Mouse (Mus musculus): ENCODE measurements around the gene Mfsd6l. TPM values are rescaled to one million over a fixed set of nuclear protein-coding genes. Genes with fewer than 3 reads are reported as not detected.
A peak's percentile ranks its signal among the peaks of the same experiment; 100 is the strongest.

Mfsd6l gene
- polyA plus RNA-seq, 2 experiments: 0.26 to 0.31 TPM

DNA sequence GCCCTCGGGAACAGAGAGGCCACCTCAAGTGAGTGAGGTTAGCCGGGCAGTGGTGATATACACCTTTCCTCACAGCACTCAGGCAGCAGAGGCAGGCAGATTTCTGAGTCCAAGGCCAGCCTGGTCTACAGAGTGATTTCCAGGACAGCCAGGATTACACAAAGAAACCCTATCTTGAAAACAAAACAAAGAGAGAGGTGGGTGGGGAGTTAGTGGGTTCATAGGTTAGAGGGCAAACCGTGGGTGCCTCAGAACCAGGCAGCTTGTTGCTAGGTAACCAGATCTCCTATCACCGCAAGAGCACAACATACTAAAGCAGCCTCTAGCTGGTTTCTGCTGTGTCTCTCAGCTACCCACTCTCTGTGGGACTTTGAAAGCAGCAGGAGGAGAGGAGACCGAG lies 30.7 kb downstream of the Mfsd6l start, which contains the start of gene Ccdc42:
TSS of gene Ccdc42 (plus strand) at position 301 of the 400 bp plus-strand sequence.
- no peaks in the 10 kb centered on the region for H3K27me3 ChIP-seq (ENCODE audit: control insufficient read depth, insufficient read depth, low read length)
- 75% methylated on average over 5 of the region's 5 CpGs for WGBS
- no peaks in the 10 kb centered on the region for H3K36me3 ChIP-seq (ENCODE audit: control insufficient read depth, insufficient read depth, low read length)
- H3K9ac ChIP-seq (ENCODE audit: low read depth, low read length, severe bottlenecking): no peak within 1 kb of the TSS
- no peak within 1 kb of the TSS for H3K4me3 ChIP-seq (replicated peaks; ENCODE audit: low read length)
- H3K9me3 ChIP-seq (ENCODE audit: control insufficient read depth, low read length): no peaks in the 10 kb centered on the region
- ATAC-seq (ENCODE audit: low FRiP score, low read depth) (no peak), DNase-seq (ENCODE audit: low spot score) (no peak)
- H3K4me1 ChIP-seq (ENCODE audit: control insufficient read depth, insufficient read depth, low read length): no peaks in the 10 kb centered on the region
- TF ChIP-seq POLR2A (IDR thresholded peaks at IDR 0.05; ENCODE audit: borderline replicate concordance, extremely low read depth, insufficient read depth, insufficient read length): no peak
- H3K4me2 ChIP-seq (replicated peaks; ENCODE audit: low read depth, low read length, severe bottlenecking): no peak within 1 kb of the TSS
- H3K27ac ChIP-seq (replicated peaks; ENCODE audit: low read depth, low read length): no peak within 1 kb of the TSS

DNA sequence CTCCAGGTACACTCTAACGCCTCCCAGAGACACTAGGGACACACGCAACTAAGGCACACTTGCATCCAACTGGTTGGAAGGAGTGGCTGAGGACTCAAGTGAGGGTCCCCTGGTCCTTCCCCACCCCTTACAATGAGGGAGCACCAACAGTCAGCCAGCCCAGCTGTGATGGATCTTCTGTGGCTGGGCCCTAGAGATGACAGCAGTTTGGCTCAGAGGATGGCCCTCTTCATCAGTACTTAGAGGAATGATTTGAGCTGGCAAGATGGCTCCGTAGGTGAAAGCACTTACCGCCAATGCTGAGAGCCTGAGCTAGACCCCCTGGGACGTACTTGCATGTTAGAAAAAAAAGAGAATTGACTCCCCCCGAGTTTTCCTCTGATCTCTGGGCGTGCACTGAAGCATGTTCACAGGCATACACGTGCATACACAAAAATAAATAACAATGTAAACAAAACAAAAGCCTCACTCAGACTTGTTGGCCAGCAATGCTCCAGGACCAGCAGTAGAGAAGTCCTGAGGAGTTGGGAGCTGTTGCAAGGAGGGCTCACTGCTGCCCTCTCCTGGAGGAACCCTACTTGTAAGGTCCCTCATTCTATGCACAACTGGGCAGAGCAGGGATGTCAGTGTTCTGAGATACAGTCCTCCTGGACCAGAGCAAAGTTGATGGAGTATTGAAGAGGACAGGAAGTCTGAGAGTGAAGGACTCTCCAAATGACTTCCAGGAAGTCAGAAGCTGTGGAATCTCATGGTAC lies 33.2 kb downstream of the Mfsd6l start:
- no peaks in the 10 kb centered on the region for H3K36me3 ChIP-seq (ENCODE audit: control insufficient read depth, insufficient read depth, low read length)
- no peak overlapping the region for H3K9ac ChIP-seq (ENCODE audit: low read depth, low read length, severe bottlenecking)
- no peak overlapping the region for H3K4me2 ChIP-seq (replicated peaks; ENCODE audit: low read depth, low read length, severe bottlenecking)
- H3K27ac ChIP-seq (replicated peaks; ENCODE audit: low read depth, low read length): no peak overlapping the region
- H3K9me3 ChIP-seq (ENCODE audit: control insufficient read depth, low read length): no peaks in the 10 kb centered on the region
- DNase-seq (ENCODE audit: low spot score): peak; percentile 69
- no peaks in the 10 kb centered on the region for H3K4me1 ChIP-seq (ENCODE audit: control insufficient read depth, insufficient read depth, low read length)
- ATAC-seq (ENCODE audit: low FRiP score, low read depth): no peak
- no peak for TF ChIP-seq POLR2A (IDR thresholded peaks at IDR 0.05; ENCODE audit: borderline replicate concordance, extremely low read depth, insufficient read depth, insufficient read length)
- 71% methylated on average over 8 of the region's 8 CpGs for WGBS
- H3K4me3 ChIP-seq (replicated peaks; ENCODE audit: low read length): no peak overlapping the region
- no peaks in the 10 kb centered on the region for H3K27me3 ChIP-seq (ENCODE audit: control insufficient read depth, insufficient read depth, low read length)

DNA sequence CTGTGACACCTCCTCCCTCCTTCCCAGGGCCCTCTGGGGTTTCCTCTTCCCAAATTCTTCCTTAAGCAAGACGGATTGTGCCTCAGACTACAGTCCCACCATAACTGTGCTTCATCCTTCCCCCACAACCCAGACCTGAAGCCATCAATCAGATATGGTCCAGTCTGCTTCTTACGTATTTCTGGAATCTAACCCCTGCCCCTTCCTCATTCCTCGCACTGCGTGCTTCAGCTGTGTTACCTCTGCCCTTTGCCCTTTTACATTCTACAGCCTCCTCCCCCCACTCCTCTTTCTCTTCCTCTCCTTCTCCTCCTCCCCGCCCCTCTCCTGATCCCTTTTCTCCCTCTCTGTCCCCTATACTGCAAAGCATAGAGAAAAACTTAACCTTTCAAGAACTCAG lies 35.7 kb downstream of the Mfsd6l start:
- H3K4me3 ChIP-seq (replicated peaks; ENCODE audit: low read length): no peak overlapping the region
- H3K27ac ChIP-seq (replicated peaks; ENCODE audit: low read depth, low read length): no peak overlapping the region
- ATAC-seq (ENCODE audit: low FRiP score, low read depth) (no peak), DNase-seq (ENCODE audit: low spot score) (no peak)
- no peaks in the 10 kb centered on the region for H3K4me1 ChIP-seq (ENCODE audit: control insufficient read depth, insufficient read depth, low read length)
- H3K36me3 ChIP-seq (ENCODE audit: control insufficient read depth, insufficient read depth, low read length): no peaks in the 10 kb centered on the region
- no peaks in the 10 kb centered on the region for H3K9me3 ChIP-seq (ENCODE audit: control insufficient read depth, low read length)
- no peak overlapping the region for H3K4me2 ChIP-seq (replicated peaks; ENCODE audit: low read depth, low read length, severe bottlenecking)
- H3K9ac ChIP-seq (ENCODE audit: low read depth, low read length, severe bottlenecking): no peak overlapping the region
- 31% methylated on average over 5 of the region's 5 CpGs for WGBS
- no peaks in the 10 kb centered on the region for H3K27me3 ChIP-seq (ENCODE audit: control insufficient read depth, insufficient read depth, low read length)
- no peak for TF ChIP-seq POLR2A (IDR thresholded peaks at IDR 0.05; ENCODE audit: borderline replicate concordance, extremely low read depth, insufficient read depth, insufficient read length)

DNA sequence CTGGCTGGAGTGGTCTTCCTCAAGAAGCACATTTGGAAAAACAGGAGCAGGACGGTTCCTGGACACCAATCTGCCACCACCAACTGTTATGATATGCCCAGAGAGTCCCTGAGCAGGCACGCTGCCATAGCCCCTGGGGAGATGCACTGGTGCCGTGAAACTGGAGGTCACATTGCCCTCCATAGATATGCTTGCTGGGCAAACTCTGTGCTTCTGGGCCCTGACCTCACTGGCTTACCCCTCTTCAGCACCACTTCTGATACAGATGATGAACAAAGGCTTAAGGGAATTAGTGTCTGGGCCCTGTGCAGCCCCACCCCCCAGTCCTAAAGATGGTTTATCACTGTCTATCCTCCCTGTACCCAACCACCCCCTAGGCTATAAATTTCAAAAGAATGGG lies 37.3 kb downstream of the Mfsd6l start:
- DNase-seq (ENCODE audit: low spot score): no peak

DNA sequence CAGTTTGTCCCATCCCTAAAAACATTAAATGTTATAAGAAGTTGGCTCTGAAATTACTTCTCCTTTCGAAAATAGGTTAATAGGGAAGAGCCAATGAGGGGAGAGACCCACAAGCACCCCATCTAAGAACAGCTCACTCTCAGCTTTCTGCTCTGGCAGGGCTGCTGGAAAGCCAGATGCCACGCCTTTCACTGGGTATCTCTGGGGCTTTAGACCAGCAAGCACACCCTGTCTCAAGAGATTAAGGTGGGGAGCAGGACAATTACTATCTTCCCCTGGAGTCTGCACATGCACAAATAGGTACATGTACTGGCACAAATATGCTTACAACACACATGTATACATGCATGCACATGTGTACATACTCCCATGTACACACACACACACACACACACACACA lies 41.9 kb downstream of the Mfsd6l start:
- Histone ChIP-seq H3K27ac (replicated peaks; ENCODE audit: low read depth, low read length) (no peak overlapping the region), H3K4me2 (replicated peaks; ENCODE audit: low read depth, low read length, severe bottlenecking) (no peak overlapping the region), H3K4me1 (ENCODE audit: control insufficient read depth, insufficient read depth, low read length) (peaks cover 28% of the 10 kb centered on the region), H3K9me3 (ENCODE audit: control insufficient read depth, low read length) (no peaks in the 10 kb centered on the region), H3K4me3 (replicated peaks; ENCODE audit: low read length) (no peak overlapping the region), H3K36me3 (ENCODE audit: control insufficient read depth, insufficient read depth, low read length) (no peaks in the 10 kb centered on the region), H3K27me3 (ENCODE audit: control insufficient read depth, insufficient read depth, low read length) (no peaks in the 10 kb centered on the region), H3K9ac (ENCODE audit: low read depth, low read length, severe bottlenecking) (no peak overlapping the region)
- TF ChIP-seq POLR2A (IDR thresholded peaks at IDR 0.05; ENCODE audit: borderline replicate concordance, extremely low read depth, insufficient read depth, insufficient read length): no peak
- 92% methylated on average over 2 of the region's 2 CpGs for WGBS
- ATAC-seq (ENCODE audit: low FRiP score, low read depth): no peak
- no peak for DNase-seq (ENCODE audit: low spot score)

More for the DNA sequence above, 37.3 kb downstream of the Mfsd6l start:
- Histone ChIP-seq H3K36me3 (ENCODE audit: control insufficient read depth, insufficient read depth, low read length) (no peaks in the 10 kb centered on the region), H3K4me1 (ENCODE audit: control insufficient read depth, insufficient read depth, low read length) (no peaks in the 10 kb centered on the region), H3K9ac (ENCODE audit: low read depth, low read length, severe bottlenecking) (no peak overlapping the region), H3K27me3 (ENCODE audit: control insufficient read depth, insufficient read depth, low read length) (no peaks in the 10 kb centered on the region), H3K27ac (replicated peaks; ENCODE audit: low read depth, low read length) (no peak overlapping the region), H3K4me2 (replicated peaks; ENCODE audit: low read depth, low read length, severe bottlenecking) (no peak overlapping the region), H3K4me3 (replicated peaks; ENCODE audit: low read length) (no peak overlapping the region), H3K9me3 (ENCODE audit: control insufficient read depth, low read length) (no peaks in the 10 kb centered on the region)
- ATAC-seq (ENCODE audit: low FRiP score, low read depth): no peak
- TF ChIP-seq POLR2A (IDR thresholded peaks at IDR 0.05; ENCODE audit: borderline replicate concordance, extremely low read depth, insufficient read depth, insufficient read length): no peak
- 49% methylated on average over 3 of the region's 3 CpGs for WGBS
